Mouse (Mus musculus) thymus, postnatal 10 days (tissue): ENCODE measurements around the gene Sfmbt2.

ENCODE experiments used
- DNase-seq, 2 experiments: peaks; one replicate each; pipeline ENCODE4 v3.0.0; 2021; ENCODE audit warnings: low spot score in 2 of 2

The Sfmbt2 gene

GRCm38 (mm10) chr2:10372321-10372723, 2.0 kb downstream of the Sfmbt2 start:
- peak; percentile 42 to 61 for DNase-seq

- DNase-seq = peak; percentile 23 to 28
These were observed 2.6 kb downstream of the Sfmbt2 start for GRCm38 (mm10) chr2:10372776-10373507.

GRCm38 (mm10) chr2:10373508-10374206, 3.3 kb downstream of the Sfmbt2 start:
- peak in 1 of 2 experiments; percentile 5 for DNase-seq

GRCm38 (mm10) chr2:10374207-10375023, 4.1 kb downstream of the Sfmbt2 start:
- DNase-seq = peak in 1 of 2 experiments; percentile 29

GRCm38 (mm10) chr2:10375024-10375372, 4.7 kb downstream of the Sfmbt2 start:
- no peak for DNase-seq

GRCm38 (mm10) chr2:10389988-10390387, 19.7 kb downstream of the Sfmbt2 start:
- DNase-seq = no peak

GRCm38 (mm10) chr2:10390791-10391190, 20.5 kb downstream of the Sfmbt2 start:
- DNase-seq = no peak

- no peak for DNase-seq
These were observed 24.8 kb downstream of the Sfmbt2 start for GRCm38 (mm10) chr2:10395143-10395542.

GRCm38 (mm10) chr2:10397790-10398189, 27.5 kb downstream of the Sfmbt2 start:
- DNase-seq = no peak

GRCm38 (mm10) chr2:10406151-10406550, 35.8 kb downstream of the Sfmbt2 start:
- DNase-seq = no peak

- no peak for DNase-seq
These were observed 39.1 kb downstream of the Sfmbt2 start for GRCm38 (mm10) chr2:10409422-10409821.

GRCm38 (mm10) chr2:10410069-10410468, 39.8 kb downstream of the Sfmbt2 start:
- DNase-seq = no peak

- DNase-seq = no peak
These were observed 50.7 kb downstream of the Sfmbt2 start for GRCm38 (mm10) chr2:10420944-10421420.

- DNase-seq = no peak
These were observed 67.0 kb downstream of the Sfmbt2 start for GRCm38 (mm10) chr2:10437290-10437689.

GRCm38 (mm10) chr2:10441811-10442210, 71.5 kb downstream of the Sfmbt2 start:
- DNase-seq = no peak

GRCm38 (mm10) chr2:10453577-10453976, 83.3 kb downstream of the Sfmbt2 start:
- DNase-seq = no peak

GRCm38 (mm10) chr2:10458309-10458708, 88.0 kb downstream of the Sfmbt2 start:
- DNase-seq = no peak

GRCm38 (mm10) chr2:10516516-10516915, 146.2 kb downstream of the Sfmbt2 start:
- no peak for DNase-seq

GRCm38 (mm10) chr2:10521719-10522415, 151.6 kb downstream of the Sfmbt2 start:
- DNase-seq = no peak

- no peak for DNase-seq
These were observed 155.3 kb downstream of the Sfmbt2 start for GRCm38 (mm10) chr2:10525622-10526021.

GRCm38 (mm10) chr2:10541762-10542161, 171.5 kb downstream of the Sfmbt2 start:
- DNase-seq = no peak

GRCm38 (mm10) chr2:10542388-10542787, 172.1 kb downstream of the Sfmbt2 start:
- no peak for DNase-seq
